Mouse (Mus musculus): Measurements from ENCODE around the gene Atp5s.

Gene Atp5s

GRCm38 (mm10) chr12:69781935-69782650, 57.3 kb downstream of the Atp5s start:
- DNase-seq = no peak

GRCm38 (mm10) chr12:69783247-69784025, 58.7 kb downstream of the Atp5s start:
- DNase-seq = no peak

GRCm38 (mm10) chr12:69785471-69785870, 60.7 kb downstream of the Atp5s start:
- DNase-seq = no peak

GRCm38 (mm10) chr12:69788380-69788779, 63.6 kb downstream of the Atp5s start:
- DNase-seq = no peak

- DNase-seq = peak in 1 of 2 experiments; percentile 41
Observed at GRCm38 (mm10) chr12:69789766-69790529, 65.2 kb downstream of the Atp5s start.

- DNase-seq = peak; percentile 50 to 66
Observed at GRCm38 (mm10) chr12:69790530-69791505, 66.1 kb downstream of the Atp5s start, which contains the start of gene Cdkl1. Gene Cdkl1 (minus strand): TSS chr12:69791267.

Measured in thymus, postnatal 36 days (tissue).